Mouse (Mus musculus) lung, adult 2 months (tissue): ENCODE results near the gene Tmem150c.

ENCODE experiments used
- CTCF ChIP-seq: fragments of 200-500 bp; IDR thresholded peaks from 2 replicates; pipeline ENCODE4 v1.5.1; 2011; ENCODE audit warnings: mild to moderate bottlenecking, low read length, control low read depth; ENCODE audit not compliant: insufficient read depth
- POLR2A ChIP-seq: fragments of 200-500 bp; IDR thresholded peaks from 2 replicates; pipeline ENCODE4 v1.6.1; 2011; ENCODE audit warnings: low read depth, mild to moderate bottlenecking, control low read depth, low read length, borderline replicate concordance; ENCODE audit errors: extremely low read depth

DNA sequence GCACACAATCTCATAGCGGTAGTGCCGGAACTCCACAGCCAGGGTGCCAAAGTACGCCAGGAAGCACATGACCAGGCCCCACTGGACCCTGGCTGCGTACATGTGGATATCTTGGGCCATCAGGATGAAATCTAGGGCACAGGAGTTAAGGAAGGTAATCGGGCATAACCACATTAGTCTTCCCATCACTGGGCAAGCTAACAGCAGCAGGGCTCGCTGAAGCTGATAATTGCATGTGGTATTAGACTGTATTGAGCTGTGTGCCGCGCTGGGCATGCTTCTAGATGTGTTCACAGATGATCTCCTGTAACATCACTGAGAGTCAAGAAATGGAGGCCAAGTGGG is 79.7 kb downstream of the Tmem150c start:
- no peak for TF ChIP-seq CTCF
- no peak for TF ChIP-seq POLR2A
